Mouse (Mus musculus): ENCODE results near the gene Camkmt. TPM values are rescaled to one million over a fixed set of nuclear protein-coding genes. Genes with fewer than 3 reads are reported as not detected.

Camkmt gene
- total RNA-seq, 1 experiment, result 7.1 TPM

- Histone ChIP-seq H3K4me3 (ENCODE audit: insufficient read depth in 1 of 2, low read depth in 1 of 2, low read length in 2 of 2, poor library complexity in 1 of 2, severe bottlenecking in 1 of 2) (no peak overlapping the region), H3K9ac (ENCODE audit: insufficient read depth, low read depth, low read length, poor library complexity, severe bottlenecking) (no peak overlapping the region), H3K9me3 (ENCODE audit: control insufficient read depth, insufficient read depth, low read depth, low read length) (no peaks in the 10 kb centered on the region), H3K36me3 (ENCODE audit: control insufficient read depth, insufficient read depth, low read length, poor library complexity, severe bottlenecking) (no peaks in the 10 kb centered on the region), H3K27ac (ENCODE audit: insufficient read depth, low read depth, low read length, poor library complexity, severe bottlenecking) (no peak overlapping the region), H3K4me1 (ENCODE audit: control insufficient read depth in 2 of 2, insufficient read depth in 2 of 2, low read length in 2 of 2, poor library complexity in 1 of 2) (peaks cover 11 to 13% of the 10 kb centered on the region in 2 experiments)
- DNase-seq (ENCODE audit: low read depth, low spot score), result peak; percentile 45
- in situ Hi-C loops (cut with MboI; ENCODE audit: low sequenced_read_pairs in 2 of 2, unreplicated experiment in 2 of 2), result no loop called here
- no peak for TF ChIP-seq HCFC1 (IDR thresholded peaks at IDR 0.05; ENCODE audit: borderline replicate concordance, insufficient read depth, low read length)
- TF ChIP-seq ZNF384 (IDR thresholded peaks at IDR 0.05; ENCODE audit: low read depth, low read length), result no peak
- TF ChIP-seq CHD2 (IDR thresholded peaks at IDR 0.05; ENCODE audit: low read depth, low read length), result 0 out of 2 replicates have a peak, but pooled peaks have one; percentile 29
- TF ChIP-seq ZC3H11A (IDR thresholded peaks at IDR 0.05; ENCODE audit: borderline replicate concordance, low read depth, low read length), result no peak
These were observed 52.3 kb downstream of the Camkmt start for GRCm38 (mm10) chr17:85142495-85143111.

- in situ Hi-C loops (cut with MboI; ENCODE audit: low sequenced_read_pairs in 2 of 2, unreplicated experiment in 2 of 2), result no loop called here
These were observed 53.8 kb downstream of the Camkmt start for GRCm38 (mm10) chr17:85144141-85144540.

GRCm38 (mm10) chr17:85148348-85148747 is 58.0 kb downstream of the Camkmt start:
- peaks cover 19 to 21% of the 10 kb centered on the region in 2 experiments for H3K4me1 ChIP-seq (ENCODE audit: control insufficient read depth in 2 of 2, insufficient read depth in 2 of 2, low read length in 2 of 2, poor library complexity in 1 of 2)
- no peak for TF ChIP-seq CHD2 (IDR thresholded peaks at IDR 0.05; ENCODE audit: low read depth, low read length)
- TF ChIP-seq ZNF384 (IDR thresholded peaks at IDR 0.05; ENCODE audit: low read depth, low read length), result no peak
- no peak for TF ChIP-seq MAFK (IDR thresholded peaks at IDR 0.05; ENCODE audit: insufficient read depth, low read depth, low read length)
- TF ChIP-seq HCFC1 (IDR thresholded peaks at IDR 0.05; ENCODE audit: borderline replicate concordance, insufficient read depth, low read length), result peak; percentile 76
- no peak overlapping the region for H3K4me3 ChIP-seq (ENCODE audit: insufficient read depth in 1 of 2, low read depth in 1 of 2, low read length in 2 of 2, poor library complexity in 1 of 2, severe bottlenecking in 1 of 2)
- H3K27ac ChIP-seq (ENCODE audit: insufficient read depth, low read depth, low read length, poor library complexity, severe bottlenecking), result no peak overlapping the region
- H3K9ac ChIP-seq (ENCODE audit: insufficient read depth, low read depth, low read length, poor library complexity, severe bottlenecking), result no peak overlapping the region
- H3K9me3 ChIP-seq (ENCODE audit: control insufficient read depth, insufficient read depth, low read depth, low read length), result no peaks in the 10 kb centered on the region
- in situ Hi-C loops (cut with MboI; ENCODE audit: low sequenced_read_pairs in 2 of 2, unreplicated experiment in 2 of 2), result no loop called here
- no peaks in the 10 kb centered on the region for H3K36me3 ChIP-seq (ENCODE audit: control insufficient read depth, insufficient read depth, low read length, poor library complexity, severe bottlenecking)
- DNase-seq (ENCODE audit: low read depth, low spot score), result no peak

More at GRCm38 (mm10) chr17:85144141-85144540, 53.8 kb downstream of the Camkmt start:
- Histone ChIP-seq H3K4me1 (ENCODE audit: control insufficient read depth in 2 of 2, insufficient read depth in 2 of 2, low read length in 2 of 2, poor library complexity in 1 of 2) (peaks cover 13 to 14% of the 10 kb centered on the region in 2 experiments), H3K4me3 (ENCODE audit: insufficient read depth in 1 of 2, low read depth in 1 of 2, low read length in 2 of 2, poor library complexity in 1 of 2, severe bottlenecking in 1 of 2) (no peak overlapping the region), H3K9ac (ENCODE audit: insufficient read depth, low read depth, low read length, poor library complexity, severe bottlenecking) (no peak overlapping the region; the same call in 1 of the 2 replicates), H3K36me3 (ENCODE audit: control insufficient read depth, insufficient read depth, low read length, poor library complexity, severe bottlenecking) (no peaks in the 10 kb centered on the region), H3K27ac (ENCODE audit: insufficient read depth, low read depth, low read length, poor library complexity, severe bottlenecking) (no peak overlapping the region), H3K9me3 (ENCODE audit: control insufficient read depth, insufficient read depth, low read depth, low read length) (no peaks in the 10 kb centered on the region)
- TF ChIP-seq CHD2 (IDR thresholded peaks at IDR 0.05; ENCODE audit: low read depth, low read length) (no peak), ZNF384 (IDR thresholded peaks at IDR 0.05; ENCODE audit: low read depth, low read length) (no peak), MAFK (IDR thresholded peaks at IDR 0.05; ENCODE audit: insufficient read depth, low read depth, low read length) (no peak), HCFC1 (IDR thresholded peaks at IDR 0.05; ENCODE audit: borderline replicate concordance, insufficient read depth, low read length) (no peak), ZC3H11A (IDR thresholded peaks at IDR 0.05; ENCODE audit: borderline replicate concordance, low read depth, low read length) (no peak)
- DNase-seq (ENCODE audit: low read depth, low spot score), result no peak

- no peaks in the 10 kb centered on the region for H3K9me3 ChIP-seq (ENCODE audit: control insufficient read depth, insufficient read depth, low read depth, low read length)
- in situ Hi-C loops (cut with MboI; ENCODE audit: low sequenced_read_pairs in 2 of 2, unreplicated experiment in 2 of 2), result no loop called here
- H3K9ac ChIP-seq (ENCODE audit: insufficient read depth, low read depth, low read length, poor library complexity, severe bottlenecking), result no peak overlapping the region
- peak overlapping the region; percentile 28; the same call in 1 of the 2 replicates for H3K27ac ChIP-seq (ENCODE audit: insufficient read depth, low read depth, low read length, poor library complexity, severe bottlenecking)
- no peaks in the 10 kb centered on the region for H3K36me3 ChIP-seq (ENCODE audit: control insufficient read depth, insufficient read depth, low read length, poor library complexity, severe bottlenecking)
- no peak for DNase-seq (ENCODE audit: low read depth, low spot score)
- peaks cover 9 to 18% of the 10 kb centered on the region in 2 experiments; a peak in 3 of 4 replicates for H3K4me1 ChIP-seq (ENCODE audit: control insufficient read depth in 2 of 2, insufficient read depth in 2 of 2, low read length in 2 of 2, poor library complexity in 1 of 2)
- TF ChIP-seq ZNF384 (IDR thresholded peaks at IDR 0.05; ENCODE audit: low read depth, low read length) (no peak), CHD2 (IDR thresholded peaks at IDR 0.05; ENCODE audit: low read depth, low read length) (no peak), HCFC1 (IDR thresholded peaks at IDR 0.05; ENCODE audit: borderline replicate concordance, insufficient read depth, low read length) (no peak), ZC3H11A (IDR thresholded peaks at IDR 0.05; ENCODE audit: borderline replicate concordance, low read depth, low read length) (no peak)
- H3K4me3 ChIP-seq (ENCODE audit: insufficient read depth in 1 of 2, low read depth in 1 of 2, low read length in 2 of 2, poor library complexity in 1 of 2, severe bottlenecking in 1 of 2), result no peak overlapping the region
These were observed 58.9 kb downstream of the Camkmt start for GRCm38 (mm10) chr17:85149211-85149738.

Data from ES-E14 (cell line).